In the genomic region with DNA sequence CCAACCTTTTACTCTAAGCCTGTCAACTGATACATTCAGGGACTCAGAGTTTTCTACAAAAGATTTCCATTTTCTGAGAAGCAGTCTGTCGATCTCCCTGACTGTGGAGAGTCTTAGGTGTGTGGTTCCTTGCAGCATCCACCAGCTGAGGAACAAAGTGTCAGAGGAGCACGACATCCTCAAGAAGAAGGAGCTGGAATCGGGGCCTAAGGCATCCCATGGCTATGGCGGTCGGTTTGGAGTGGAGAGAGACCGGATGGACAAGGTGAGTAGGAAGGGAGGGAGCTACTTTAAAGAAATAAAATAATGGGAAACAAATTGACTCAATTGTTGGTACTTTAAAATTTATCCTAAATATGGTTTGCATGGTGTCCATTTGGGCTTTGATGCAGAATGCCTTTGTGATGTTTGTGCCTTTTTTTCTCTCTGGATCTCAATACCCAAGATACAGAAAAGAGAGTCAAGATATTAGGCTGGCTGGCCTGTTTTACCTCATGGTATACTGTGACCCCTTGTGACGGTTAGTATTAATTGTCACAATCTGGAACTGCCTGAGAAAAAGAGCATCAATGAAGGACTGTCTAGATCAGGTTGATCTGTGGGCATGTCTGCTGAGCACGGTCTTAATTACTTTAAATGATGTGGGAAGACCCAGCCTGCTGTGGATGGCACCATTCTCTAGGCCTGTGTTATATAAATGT, we compare ENCODE assay signal across 30 mouse cellular contexts. TPM values are rescaled to one million over a fixed set of nuclear protein-coding genes. Genes with fewer than 3 reads are reported as not detected.
DNase-seq lines count a peak whose midpoint lies in the region; ATAC-seq lines count a peak whose summit lies in the region.
"Had no signal": no experiment of that assay in that cellular context is flagged by ENCODE, and none has a peak within 500 bp of the region (broad histone marks: within the 10 kb centered on the region; RNA-seq: fewer than 3 reads in every experiment).

No protein-coding gene starts in this region.

- H3K4me2 ChIP-seq in forebrain, embryonic 13.5 days = no peak overlapping the region
- no peak overlapping the region for H3K4me2 ChIP-seq in neural tube, embryonic 15.5 days
- H3K4me2 ChIP-seq: embryonic facial prominence, embryonic 12.5 days; embryonic facial prominence, embryonic 15.5 days; heart, embryonic 11.5 days; heart, embryonic 15.5 days; hindbrain, embryonic 14.5 days had no signal

- ATAC-seq in forebrain, embryonic 13.5 days = no peak
- ATAC-seq in neural tube, embryonic 15.5 days (ENCODE audit: low FRiP score) = no peak
- ATAC-seq: forebrain, embryonic 16.5 days; hindbrain, postnatal 0 days; inflammation-experienced regulatory T-cells, adult 6 months; intestine, embryonic 16.5 days; Patski had no signal

- peaks cover 18% of the 10 kb centered on the region for H3K4me1 ChIP-seq in forebrain, embryonic 10.5 days
- peaks cover 6% of the 10 kb centered on the region; the same call in 1 of the 2 replicates for H3K4me1 ChIP-seq in forebrain, embryonic 13.5 days
- no peaks in the 10 kb centered on the region for H3K4me1 ChIP-seq in neural tube, embryonic 15.5 days
- H3K4me1 ChIP-seq: embryonic facial prominence, embryonic 12.5 days had no signal

- no peak overlapping the region for H3K4me3 ChIP-seq in forebrain, embryonic 10.5 days
- no peak overlapping the region for H3K4me3 ChIP-seq in forebrain, embryonic 13.5 days
- no peak overlapping the region for H3K4me3 ChIP-seq in neural tube, embryonic 15.5 days (replicated peaks)
- H3K4me3 ChIP-seq: embryonic facial prominence, embryonic 12.5 days; embryonic facial prominence, embryonic 15.5 days; heart, adult 2 months; heart, embryonic 15.5 days had no signal

- H3K36me3 ChIP-seq in forebrain, embryonic 10.5 days (replicated peaks) = no peaks in the 10 kb centered on the region
- no peaks in the 10 kb centered on the region for H3K36me3 ChIP-seq in forebrain, embryonic 13.5 days (ENCODE audit: poor library complexity, severe bottlenecking)
- no peaks in the 10 kb centered on the region for H3K36me3 ChIP-seq in neural tube, embryonic 15.5 days
- H3K36me3 ChIP-seq in splenic B cell, adult 2 months (ENCODE audit: control insufficient read depth, insufficient read depth, low read length, poor library complexity, severe bottlenecking) = peaks cover 14% of the 10 kb centered on the region
- H3K36me3 ChIP-seq: embryonic facial prominence, embryonic 12.5 days; embryonic facial prominence, embryonic 15.5 days; heart, embryonic 15.5 days had no signal

- no peaks in the 10 kb centered on the region for H3K27me3 ChIP-seq in forebrain, embryonic 10.5 days (ENCODE audit: poor library complexity, severe bottlenecking)
- H3K27me3 ChIP-seq in forebrain, embryonic 13.5 days = no peaks in the 10 kb centered on the region
- H3K27me3 ChIP-seq in neural tube, embryonic 15.5 days (replicated peaks) = no peaks in the 10 kb centered on the region
- H3K27me3 ChIP-seq in splenic B cell, adult 2 months (ENCODE audit: control insufficient read depth, insufficient read depth, low read length, poor library complexity, severe bottlenecking) = no peaks in the 10 kb centered on the region
- H3K27me3 ChIP-seq: embryonic facial prominence, embryonic 12.5 days; embryonic facial prominence, embryonic 15.5 days; heart, embryonic 15.5 days; Patski had no signal

- H3K9ac ChIP-seq in forebrain, embryonic 13.5 days = no peak overlapping the region
- no peak overlapping the region for H3K9ac ChIP-seq in neural tube, embryonic 15.5 days (replicated peaks)
- H3K9ac ChIP-seq: embryonic facial prominence, embryonic 12.5 days; embryonic facial prominence, embryonic 15.5 days; heart, embryonic 15.5 days; hindbrain, embryonic 14.5 days had no signal

- WGBS in forebrain, embryonic 10.5 days = 86% methylated on average over 8 of the region's 8 CpGs
- WGBS in forebrain, embryonic 13.5 days = 88% methylated on average over 8 of the region's 8 CpGs
- WGBS in neural tube, embryonic 15.5 days = 84% methylated on average over 8 of the region's 8 CpGs

- no peaks in the 10 kb centered on the region for H3K9me3 ChIP-seq in forebrain, embryonic 10.5 days
- no peaks in the 10 kb centered on the region for H3K9me3 ChIP-seq in forebrain, embryonic 13.5 days (replicated peaks)
- no peaks in the 10 kb centered on the region for H3K9me3 ChIP-seq in neural tube, embryonic 15.5 days (replicated peaks)
- H3K9me3 ChIP-seq: embryonic facial prominence, embryonic 12.5 days; embryonic facial prominence, embryonic 15.5 days; G1E; heart, embryonic 15.5 days had no signal

- no peak overlapping the region for H3K27ac ChIP-seq in forebrain, embryonic 10.5 days
- no peak overlapping the region for H3K27ac ChIP-seq in forebrain, embryonic 13.5 days
- no peak overlapping the region for H3K27ac ChIP-seq in neural tube, embryonic 15.5 days (replicated peaks)
- H3K27ac ChIP-seq: embryonic facial prominence, embryonic 12.5 days; embryonic facial prominence, embryonic 15.5 days; heart, adult 2 months; heart, embryonic 15.5 days; hindbrain, embryonic 14.5 days; hindbrain, postnatal 0 days had no signal

- peak; percentile 3 for DNase-seq in forebrain, embryonic 10.5 days (ENCODE audit: extremely low spot score, low spot score)
- peak; percentile 79 for DNase-seq in heart, adult 11 months
- no peak for DNase-seq in heart, postnatal 4 days
- peak; percentile 5 for DNase-seq in neural tube, embryonic 10.5 days (ENCODE audit: extremely low spot score, low spot score)
- peak; percentile 11 for DNase-seq in splenic B cell, adult 2 months (ENCODE audit: low read depth, low spot score)
- no peak for DNase-seq in left cerebral cortex, adult 18-20 months (ENCODE audit: low spot score in 2 of 2)
- DNase-seq: adrenal gland, adult 2 months; adrenal gland, postnatal 14 days; cerebellum, adult 11 months; cerebellum, adult 2 months; cerebellum, adult 9-11 months; cerebellum, postnatal 25 days; gastrocnemius, postnatal 25 days; heart, adult 2 months; heart, postnatal 10 days; heart, postnatal 36 days had no signal

RNA-seq across cellular contexts. Expression of a gene that starts 11.8 kb away (rescaled TPM):
- polyA plus RNA-seq in forebrain, embryonic 10.5 days (2016; fragmentation: Nextera tagmentation; extraction: Ambion mirVana) = 1.7 and 2.9 TPM in 2 replicates
- polyA plus RNA-seq in forebrain, embryonic 13.5 days (2015; fragmentation: Nextera tagmentation; extraction: Ambion mirVana) = 1.5 and 1.7 TPM in 2 replicates
- 1 to 10 TPM; 7.0 to 7.1 TPM for total RNA-seq in heart, postnatal 4 days (2021)
- 2.5 and 15.1 TPM in 2 replicates for polyA plus RNA-seq in neural tube, embryonic 15.5 days (2015; fragmentation: Nextera tagmentation; extraction: Ambion mirVana)
- 1 to 10 TPM; 4.5 to 4.7 TPM for total RNA-seq in left cerebral cortex, adult 18-20 months (2021)
- polyA plus RNA-seq: Patski had no signal

RNA-seq across cellular contexts. Expression of a gene that starts 43.7 kb away (rescaled TPM):
- 0.09 and 0.12 TPM in 2 replicates for polyA plus RNA-seq in forebrain, embryonic 10.5 days (2016; fragmentation: Nextera tagmentation; extraction: Ambion mirVana)
- polyA plus RNA-seq in forebrain, embryonic 13.5 days (2015; fragmentation: Nextera tagmentation; extraction: Ambion mirVana) = 0.05 and 0.13 TPM in 2 replicates
- total RNA-seq in heart, postnatal 4 days (2021) = 10 to 100 TPM; 85.0 to 86.7 TPM
- polyA plus RNA-seq in neural tube, embryonic 15.5 days (2015; fragmentation: Nextera tagmentation; extraction: Ambion mirVana) = 0.03 TPM in 1 of 2 replicates, not detected in the other
- under 1 TPM in 1 of 2 experiments, not detected in 1; 0.73 TPM for total RNA-seq in left cerebral cortex, adult 18-20 months (2021)
- polyA plus RNA-seq: G1E; hindbrain, embryonic 11.5 days; intestine, embryonic 16.5 days had no signal

Comparison
In these comparisons a context has a peak if more than half of its experiments do, and no peak if none do; other contexts are left out.
1. DNase-seq: peak in forebrain, embryonic 10.5 days (single experiment), heart, adult 11 months (single experiment), neural tube, embryonic 10.5 days (single experiment) and splenic B cell, adult 2 months (single experiment); none in heart, postnatal 4 days (single experiment) and left cerebral cortex, adult 18-20 months (0 of 2).